Mouse (Mus musculus): ENCODE data around the gene Ccdc114. TPM values are rescaled to one million over a fixed set of nuclear protein-coding genes. Genes with fewer than 3 reads are reported as not detected.
"Not testable (repeated sequence)": the region's sequence is repeated elsewhere in the genome, so short reads cannot be mapped to it uniquely, and the experiment has no call there.

Gene Ccdc114
- under 1 TPM; 0.18 to 0.21 TPM for total RNA-seq (2021)
- long read RNA-seq, experiment 1 = 0 reads
- long read RNA-seq, experiment 2, partial matches to known transcripts = 1 of 1 reads
- long read RNA-seq, experiment 2, other reads (novel, unspliced or antisense) = 0 of 1 reads

DNA sequence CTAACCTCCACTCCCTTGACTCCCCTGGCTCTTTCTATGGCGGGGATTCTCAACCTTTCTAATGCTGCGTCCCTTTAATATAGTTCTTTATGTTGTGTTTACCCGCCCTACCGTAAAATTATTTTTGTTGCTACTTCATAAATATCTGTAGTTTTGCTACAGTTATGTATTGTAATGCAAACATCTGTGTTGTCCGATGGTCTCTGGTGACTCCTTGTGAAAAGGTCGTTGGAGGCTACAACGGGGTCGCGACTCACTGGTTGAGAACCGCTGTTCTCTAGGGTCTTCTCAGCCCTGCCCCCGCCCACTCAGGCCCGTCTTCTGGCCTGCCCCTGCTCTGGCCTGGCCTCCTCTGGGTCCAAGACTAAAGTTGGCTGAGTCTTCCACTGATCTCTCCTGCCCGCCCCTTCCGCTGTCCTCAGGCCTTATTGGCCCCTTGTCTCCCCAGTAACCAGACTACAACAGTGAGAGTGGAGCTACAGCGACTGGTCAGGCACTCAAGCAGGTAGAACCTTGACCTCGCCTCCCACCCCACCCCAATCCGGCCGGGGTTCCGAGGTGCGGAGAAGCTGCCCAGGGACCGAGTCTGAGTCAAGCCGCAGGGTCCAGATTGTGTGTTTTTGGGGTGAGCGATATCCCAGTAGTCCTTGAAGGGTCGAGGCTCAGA lies at the start of gene Ccdc114:
Gene Ccdc114, plus strand, starts transcription at position 311 of the 667 bp plus-strand sequence.
- peak; percentile 78 for DNase-seq (ENCODE audit: low spot score)

DNA sequence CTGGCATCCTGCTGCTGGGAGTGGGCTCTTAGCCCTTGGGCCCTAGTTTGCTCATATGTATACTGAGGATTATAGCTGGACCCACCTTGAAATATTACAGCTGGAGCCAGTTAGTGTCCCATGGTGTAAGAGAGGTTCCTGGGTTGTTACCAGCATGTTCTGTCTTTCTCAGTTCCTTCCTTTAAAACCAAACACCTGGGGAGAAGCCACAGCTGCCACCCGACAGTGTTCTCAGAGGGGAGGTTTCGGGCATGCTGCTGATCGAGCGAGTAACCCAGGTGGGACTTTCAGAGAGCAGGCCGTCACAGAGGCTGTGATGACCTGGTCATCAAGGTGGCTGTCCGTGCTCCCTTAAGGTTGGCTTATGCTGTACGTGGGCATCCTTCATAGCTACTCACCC lies 47.0 kb upstream of the Ccdc114 start:
- DNase-seq (ENCODE audit: low spot score) = no peak

DNA sequence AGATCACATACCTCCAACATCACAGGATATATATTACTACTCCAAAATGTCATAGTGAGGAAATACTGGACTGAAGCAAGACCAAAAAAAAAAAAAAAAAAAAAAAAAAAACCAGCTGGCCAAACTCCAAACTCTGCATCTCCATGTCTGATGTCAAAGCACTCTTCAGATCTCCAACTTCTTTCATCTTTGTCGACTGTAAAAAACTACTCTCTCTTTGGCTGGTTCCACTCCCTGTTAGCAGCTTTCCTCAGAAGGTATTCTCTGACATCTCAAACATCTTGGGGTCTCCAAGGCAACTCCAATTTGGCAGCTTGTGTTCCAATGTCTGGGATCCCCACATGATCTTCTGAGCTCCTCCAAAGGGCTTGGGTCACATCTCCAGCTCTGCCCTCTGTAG lies 45.6 kb upstream of the Ccdc114 start, which contains the start of gene Grin2d:
Gene Grin2d, minus strand, starts transcription at position 101 of the 400 bp plus-strand sequence.
- not testable (repeated sequence) for DNase-seq (ENCODE audit: low spot score)

DNA sequence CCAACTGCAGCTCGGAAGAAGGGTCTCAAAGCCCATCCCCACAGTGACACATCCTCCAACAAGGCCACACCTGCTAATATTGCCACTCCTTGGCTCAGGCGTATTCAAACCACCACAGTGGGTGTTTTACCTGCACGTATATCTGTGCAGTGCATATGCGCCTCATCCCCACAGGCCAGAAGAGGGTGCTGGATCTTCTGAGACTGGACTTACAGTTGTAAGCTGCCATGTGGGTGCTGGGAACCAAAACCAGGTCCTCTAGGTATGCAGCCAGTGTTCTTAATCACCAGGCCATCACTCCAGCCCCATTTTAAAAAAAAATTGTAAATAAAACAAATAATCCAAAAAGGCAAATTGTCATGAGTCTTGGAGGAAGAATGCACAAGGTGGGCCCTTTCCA lies 43.3 kb upstream of the Ccdc114 start:
- no peak for DNase-seq (ENCODE audit: low spot score)

DNA sequence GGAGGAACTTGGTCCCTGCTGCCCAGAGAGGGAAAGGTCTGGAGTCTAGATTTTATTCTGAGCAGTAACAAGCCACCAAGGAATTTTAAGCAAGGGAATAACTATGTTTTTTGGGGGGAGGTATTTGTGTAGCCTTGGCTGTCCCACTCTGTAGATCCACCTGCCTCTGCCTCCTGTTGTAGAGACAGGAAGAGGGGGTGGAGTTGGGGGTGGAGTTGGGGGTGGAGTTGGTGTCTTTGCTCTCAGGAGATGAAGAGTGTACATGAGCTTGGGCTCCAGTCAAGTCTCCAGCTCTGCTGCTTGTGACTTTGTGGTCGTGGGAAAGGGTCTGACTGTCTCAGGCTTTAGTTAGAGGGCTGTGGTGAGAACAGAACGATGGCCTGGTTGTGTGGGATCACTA lies 42.9 kb upstream of the Ccdc114 start:
- no peak for DNase-seq (ENCODE audit: low spot score)

DNA sequence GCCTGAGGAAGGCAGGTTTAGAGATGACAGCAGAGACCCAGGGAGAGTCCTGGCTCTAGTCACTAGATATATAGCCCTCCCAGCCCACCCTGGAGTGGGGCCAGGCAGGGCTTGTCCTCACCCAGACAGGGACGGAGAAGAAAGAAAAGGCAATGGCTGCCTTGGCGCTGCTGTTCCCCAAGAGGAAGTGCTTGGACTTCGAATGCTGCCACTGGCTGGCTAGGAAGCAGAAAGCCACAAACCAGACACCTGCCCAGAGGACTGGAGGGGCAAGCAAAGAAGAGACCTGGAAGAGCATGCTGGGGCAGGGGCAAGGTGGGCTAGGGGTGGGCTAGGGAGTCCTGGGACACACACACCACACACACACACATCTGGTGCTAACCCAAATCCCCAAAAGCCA lies 36.6 kb upstream of the Ccdc114 start:
- no peak for DNase-seq (ENCODE audit: low spot score)

DNA sequence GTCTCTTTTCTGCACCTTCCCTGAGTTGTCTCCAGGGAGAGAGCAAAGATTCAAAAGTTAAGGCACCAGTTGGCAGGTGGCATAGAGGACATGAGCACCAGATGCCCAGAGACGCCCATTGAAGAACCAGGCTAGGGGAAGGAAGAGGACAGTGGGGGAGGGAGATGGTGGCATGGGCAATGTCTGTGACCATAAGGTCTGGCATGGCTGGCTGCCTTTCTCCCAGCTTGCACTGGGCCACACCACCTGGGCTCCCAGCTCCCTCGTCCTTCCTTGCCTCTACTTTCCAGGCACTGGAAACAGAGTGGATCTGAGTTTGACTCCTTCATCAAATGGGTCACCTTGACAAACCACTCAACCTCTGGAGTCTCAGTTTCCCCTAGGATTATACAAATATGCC lies 31.2 kb upstream of the Ccdc114 start:
- DNase-seq (ENCODE audit: low spot score) = no peak

DNA sequence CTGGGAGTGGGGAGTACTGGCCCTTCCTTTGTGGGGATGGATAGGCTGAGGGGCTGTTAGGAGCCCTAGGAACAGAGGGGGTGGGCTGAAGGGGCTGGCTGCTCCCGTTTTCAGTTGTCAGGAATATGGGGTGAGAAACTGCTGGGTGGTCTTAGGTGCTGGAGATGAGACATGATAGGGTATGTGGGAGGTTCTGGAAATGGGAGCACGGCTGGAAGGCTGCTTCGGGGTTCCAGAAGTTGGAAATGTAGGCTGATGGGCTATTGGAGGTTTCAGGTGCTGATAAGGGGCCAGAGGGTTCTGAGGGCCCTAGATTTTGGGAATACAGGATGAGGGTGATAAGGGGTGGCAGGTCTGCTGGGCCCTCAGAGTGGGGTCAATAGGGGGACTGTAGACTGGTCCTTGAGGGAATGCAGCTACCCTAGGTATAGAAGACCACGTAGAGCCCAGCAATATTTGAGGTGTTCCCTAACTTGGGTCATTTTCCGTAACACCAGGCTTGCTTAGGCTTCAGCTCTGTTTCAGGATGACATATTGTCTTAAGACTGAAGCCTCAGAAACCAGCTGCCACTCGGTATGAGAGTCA lies 27.8 kb upstream of the Ccdc114 start:
- DNase-seq (ENCODE audit: low spot score) = no peak

DNA sequence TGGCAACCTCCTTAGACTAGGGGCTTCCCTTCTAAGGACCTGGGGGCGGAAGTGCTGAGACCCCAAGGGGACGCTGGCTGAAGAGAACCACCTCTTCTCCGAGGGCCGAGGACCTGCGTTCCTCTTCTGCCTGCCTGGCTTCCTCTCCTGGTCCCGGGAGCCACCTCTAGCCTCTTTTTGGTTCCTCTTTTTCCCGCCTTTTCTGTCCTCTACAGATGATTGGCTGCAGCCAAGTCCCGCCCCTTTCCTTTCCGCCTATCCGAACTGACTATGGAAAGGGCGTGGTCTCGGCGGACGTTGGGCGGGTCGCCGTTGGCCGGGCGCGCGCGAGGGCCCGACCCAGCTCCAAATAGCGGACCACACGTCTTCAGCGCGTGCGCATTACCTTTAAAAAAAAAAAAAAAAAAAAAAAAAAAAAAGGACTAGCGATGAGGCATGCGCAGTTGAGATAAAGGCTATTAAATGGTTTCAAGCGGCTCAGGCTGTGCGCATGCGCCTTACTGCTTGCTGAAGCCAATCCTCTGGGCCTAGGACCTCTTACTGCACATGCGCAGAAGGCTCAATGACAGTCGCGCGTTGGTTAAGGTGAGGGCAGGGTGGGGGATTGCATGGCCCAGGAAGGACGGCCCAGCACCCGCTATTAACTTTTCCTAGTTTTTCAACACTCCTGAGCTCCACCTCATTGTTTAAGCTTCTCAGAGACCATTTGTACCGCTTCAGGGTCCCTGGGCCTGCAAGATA lies 27.2 kb upstream of the Ccdc114 start, which contains the start of the genes Syngr4 and Tmem143:
Gene Syngr4, minus strand, starts transcription at position 198 of the 741 bp plus-strand sequence.
Gene Tmem143, plus strand, starts transcription at position 425 of the 741 bp plus-strand sequence.
- peak; percentile 98 for DNase-seq (ENCODE audit: low spot score)

DNA sequence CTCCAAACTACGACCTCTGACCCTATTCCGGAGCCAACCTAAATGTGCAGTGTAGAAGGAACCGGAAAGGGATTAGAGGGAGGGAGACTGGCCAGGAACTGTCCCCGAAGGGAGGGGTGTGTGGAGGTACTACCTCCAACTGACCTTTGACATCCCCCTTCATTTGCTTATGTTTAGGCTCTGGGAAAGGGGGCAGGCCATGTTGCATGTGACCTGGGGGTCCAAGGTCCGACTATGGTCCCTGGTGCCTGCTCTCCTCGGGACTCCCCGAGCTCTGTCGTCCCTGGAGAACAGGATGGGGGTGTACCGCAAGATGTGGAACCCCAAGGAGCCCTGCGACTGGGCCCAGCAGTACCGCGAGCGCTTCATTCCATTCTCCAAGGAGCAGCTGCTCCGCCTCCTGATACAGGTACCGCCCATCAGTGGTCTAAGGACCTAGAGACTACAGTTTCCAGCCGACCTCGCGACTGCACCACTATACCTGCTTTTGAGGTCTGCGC lies 26.6 kb upstream of the Ccdc114 start:
- DNase-seq (ENCODE audit: low spot score) = peak; percentile 46

DNA sequence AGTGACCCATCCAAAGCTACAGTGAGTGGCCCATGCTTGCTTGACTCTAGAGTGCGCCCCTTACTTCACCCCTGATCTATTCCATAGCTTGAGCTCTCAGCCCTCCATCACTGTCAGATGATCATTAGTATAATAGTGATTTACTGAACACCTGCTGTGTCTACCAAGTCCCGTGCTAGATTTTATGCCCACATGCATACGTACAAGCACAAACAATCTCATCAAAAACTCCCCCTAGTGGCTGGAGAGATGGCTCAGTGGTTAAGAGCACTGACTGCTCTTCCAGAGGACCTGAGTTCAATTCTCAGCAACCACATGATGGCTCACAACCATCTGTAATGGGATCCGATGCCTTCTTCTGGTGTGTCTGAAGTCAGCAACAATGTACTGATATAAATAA lies 25.7 kb upstream of the Ccdc114 start:
- DNase-seq (ENCODE audit: low spot score) = not testable (repeated sequence)

DNA sequence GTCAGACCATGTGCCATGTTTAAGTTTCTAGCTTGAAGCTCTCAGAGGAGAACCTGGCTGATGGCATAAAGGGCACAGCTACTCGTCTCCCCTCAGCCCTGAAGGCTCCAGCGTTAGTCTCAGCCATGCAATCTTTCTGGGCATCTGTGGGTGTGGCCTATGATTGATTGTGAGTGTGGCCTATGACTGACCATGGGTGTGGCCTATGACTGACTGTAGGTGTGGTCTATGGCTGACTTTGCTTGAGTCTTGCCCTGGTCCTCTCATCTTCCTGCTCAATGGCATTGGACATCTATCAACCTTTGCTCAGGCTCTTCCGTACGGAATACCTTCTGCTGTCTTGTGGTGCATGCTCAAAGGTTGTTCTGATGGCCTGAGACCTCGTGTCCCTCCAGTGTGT lies 22.3 kb upstream of the Ccdc114 start:
- DNase-seq (ENCODE audit: low spot score) = no peak

DNA sequence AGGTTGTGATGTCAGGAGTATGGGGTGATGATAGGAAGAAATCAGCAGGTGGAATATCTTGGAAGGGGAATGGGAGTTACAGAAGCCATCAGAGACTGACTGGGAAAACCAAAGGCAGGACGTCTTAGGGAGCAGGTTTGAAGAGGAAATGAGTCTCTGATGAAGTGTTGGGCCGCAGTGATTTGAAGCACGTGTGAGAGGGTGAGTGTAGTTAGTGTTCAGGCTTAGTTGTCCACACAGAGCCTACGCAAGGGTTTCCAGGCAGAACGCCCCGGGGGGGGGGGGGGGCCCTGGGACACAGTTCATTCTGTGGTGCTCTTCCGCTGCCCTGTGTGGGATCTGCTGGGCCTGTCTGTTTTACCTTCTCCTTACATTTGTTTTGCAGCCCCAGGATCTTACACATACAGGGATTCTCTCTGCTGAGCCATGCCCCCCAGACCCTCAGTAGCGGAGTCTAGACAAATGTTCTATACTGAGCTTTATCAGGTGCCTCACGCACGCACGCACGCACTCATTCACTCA lies 21.3 kb upstream of the Ccdc114 start:
- DNase-seq (ENCODE audit: low spot score) = no peak

DNA sequence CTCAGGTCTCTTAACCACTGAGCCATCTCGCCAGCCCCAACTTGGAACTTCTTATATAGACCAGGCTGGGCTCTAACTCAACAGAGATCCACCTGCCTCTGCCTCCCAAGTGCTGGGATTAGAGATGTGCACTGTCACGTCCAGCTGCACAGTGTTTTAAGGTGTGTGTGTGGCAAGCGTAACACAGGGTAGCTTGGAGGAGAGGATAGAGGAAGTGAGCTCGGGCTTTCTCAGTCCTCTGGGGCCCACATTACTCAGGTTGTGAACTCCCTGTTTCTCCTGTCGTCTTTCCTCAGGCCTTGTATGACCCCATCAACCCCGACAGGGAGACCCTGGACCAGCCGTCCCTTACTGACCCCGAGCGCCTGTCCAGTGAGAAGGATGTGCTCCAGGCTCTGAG lies 17.2 kb upstream of the Ccdc114 start:
- no peak for DNase-seq (ENCODE audit: low spot score)

DNA sequence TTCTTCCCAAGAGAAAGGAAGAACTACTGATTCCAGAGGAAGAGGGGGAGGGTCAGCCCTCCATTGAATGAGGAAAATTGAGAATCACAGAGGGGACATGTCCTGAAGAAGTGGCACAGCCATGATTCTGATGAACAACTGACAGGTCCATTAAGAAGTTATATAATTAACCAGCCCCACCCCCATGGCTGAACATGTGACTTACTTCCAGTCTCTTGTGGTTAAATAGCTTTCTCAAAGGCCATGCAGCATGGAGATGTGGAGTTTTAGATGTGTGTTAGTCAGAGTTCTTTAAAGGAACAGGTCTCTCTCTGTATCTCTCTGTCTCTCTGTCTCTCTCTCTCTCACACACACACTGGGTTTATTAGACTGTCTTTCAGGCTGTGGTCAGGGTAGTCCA lies 15.5 kb upstream of the Ccdc114 start:
- no peak for DNase-seq (ENCODE audit: low spot score)

DNA sequence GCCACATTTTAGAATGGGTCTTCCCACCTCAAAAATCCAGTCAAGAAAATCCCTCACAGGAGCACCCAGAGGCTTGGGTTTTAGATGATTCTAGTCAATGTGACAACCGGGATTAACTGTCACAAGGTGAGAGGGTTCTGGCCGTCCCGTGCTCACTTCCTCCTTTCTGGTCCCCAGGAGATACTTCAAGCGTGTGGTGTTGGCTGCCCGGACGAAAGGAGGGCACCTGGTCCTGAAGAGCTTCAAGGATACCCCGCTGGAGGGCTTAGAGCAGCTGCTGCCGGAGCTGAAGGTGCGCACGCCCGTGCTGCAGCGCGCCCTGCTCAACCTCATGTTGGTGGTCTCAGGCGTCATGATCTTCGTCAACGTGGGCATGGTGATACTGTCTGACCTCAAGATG lies 14.7 kb upstream of the Ccdc114 start:
- no peak for DNase-seq (ENCODE audit: low spot score)

DNA sequence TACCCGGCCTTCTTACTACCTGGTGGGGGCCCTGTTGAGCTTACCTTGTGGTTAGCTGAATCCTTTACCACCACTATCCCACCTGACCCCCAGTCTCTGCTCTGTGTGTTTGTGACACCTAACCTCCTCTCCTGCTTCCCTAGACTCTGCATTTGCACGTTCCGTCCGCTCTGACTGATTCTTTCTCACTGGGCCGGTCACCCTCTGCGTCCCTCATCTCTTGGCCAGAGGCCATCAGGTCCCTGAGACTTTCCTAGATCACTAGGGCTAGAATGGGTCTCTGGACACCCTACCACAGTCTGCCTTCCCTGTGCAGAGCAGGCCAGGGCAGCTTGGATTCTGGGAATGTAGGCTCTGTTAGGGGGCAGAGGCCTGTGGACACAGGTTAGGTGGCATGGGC lies 9.8 kb upstream of the Ccdc114 start:
- DNase-seq (ENCODE audit: low spot score) = no peak

DNA sequence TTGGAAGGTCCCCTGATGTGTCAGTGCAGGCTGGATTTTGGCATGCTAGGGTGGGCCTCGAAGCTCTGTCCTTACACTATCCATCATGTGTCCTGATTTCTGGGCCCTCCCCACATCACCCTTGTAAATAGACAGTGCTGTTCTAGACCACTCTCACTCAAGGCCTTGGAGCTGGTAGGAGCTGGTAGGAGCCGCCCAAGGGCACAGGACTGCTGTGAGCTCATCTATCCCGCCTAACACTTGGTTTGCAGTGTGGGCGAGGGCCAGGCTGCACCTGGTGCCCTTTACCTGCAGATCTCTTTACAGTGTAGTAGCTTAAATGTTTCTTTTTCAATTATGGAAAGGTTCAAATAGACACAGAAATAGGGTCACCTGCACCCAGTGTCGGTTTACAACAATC lies 8.9 kb upstream of the Ccdc114 start:
- no peak for DNase-seq (ENCODE audit: low spot score)

DNA sequence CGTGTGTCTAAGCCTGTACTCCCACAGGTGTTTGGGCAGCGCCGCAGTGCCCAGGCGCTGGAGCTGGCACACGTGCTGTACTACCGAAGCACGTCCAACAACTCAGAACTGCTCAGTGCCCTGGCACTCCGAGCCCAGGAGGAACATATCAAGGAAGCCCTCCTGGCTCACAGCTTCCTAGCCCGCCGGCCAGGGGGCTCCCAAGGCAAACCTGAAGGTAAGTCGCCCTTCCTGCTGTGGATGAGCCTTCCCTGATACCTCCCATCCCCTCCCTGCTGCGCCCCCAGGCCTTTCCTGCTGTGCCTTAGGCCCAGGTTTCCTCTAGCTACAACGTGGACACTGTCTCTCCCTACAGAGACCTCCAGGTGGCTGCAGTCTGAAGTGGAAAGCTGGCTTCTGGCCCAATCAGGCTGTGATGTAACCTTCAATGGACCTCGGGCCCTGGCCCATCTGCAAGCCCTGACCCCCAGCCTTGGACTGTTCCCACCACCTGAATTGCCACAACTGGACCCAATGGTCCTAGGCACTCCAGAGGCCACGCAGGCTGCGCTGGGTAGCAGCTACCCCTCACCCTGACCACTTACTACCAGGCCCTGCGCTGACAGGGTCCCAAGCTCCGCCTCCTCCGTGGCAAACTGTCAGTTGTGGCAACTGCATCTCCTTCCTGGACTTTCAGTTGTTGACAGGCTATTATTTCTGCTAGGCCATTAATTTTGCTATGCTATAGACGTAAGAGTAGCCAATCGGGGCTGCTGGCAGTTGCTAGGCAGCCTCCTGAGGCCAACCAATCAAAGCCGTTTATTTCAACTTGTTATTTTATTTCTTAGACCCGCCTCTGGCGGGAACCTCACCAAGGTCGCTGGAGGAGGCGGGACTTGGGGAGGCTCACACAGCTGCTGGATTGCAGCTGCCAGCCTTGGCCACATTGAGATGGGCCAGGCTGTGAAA lies 7.5 kb upstream of the Ccdc114 start:
- peak; percentile 78 for DNase-seq (ENCODE audit: low spot score)

DNA sequence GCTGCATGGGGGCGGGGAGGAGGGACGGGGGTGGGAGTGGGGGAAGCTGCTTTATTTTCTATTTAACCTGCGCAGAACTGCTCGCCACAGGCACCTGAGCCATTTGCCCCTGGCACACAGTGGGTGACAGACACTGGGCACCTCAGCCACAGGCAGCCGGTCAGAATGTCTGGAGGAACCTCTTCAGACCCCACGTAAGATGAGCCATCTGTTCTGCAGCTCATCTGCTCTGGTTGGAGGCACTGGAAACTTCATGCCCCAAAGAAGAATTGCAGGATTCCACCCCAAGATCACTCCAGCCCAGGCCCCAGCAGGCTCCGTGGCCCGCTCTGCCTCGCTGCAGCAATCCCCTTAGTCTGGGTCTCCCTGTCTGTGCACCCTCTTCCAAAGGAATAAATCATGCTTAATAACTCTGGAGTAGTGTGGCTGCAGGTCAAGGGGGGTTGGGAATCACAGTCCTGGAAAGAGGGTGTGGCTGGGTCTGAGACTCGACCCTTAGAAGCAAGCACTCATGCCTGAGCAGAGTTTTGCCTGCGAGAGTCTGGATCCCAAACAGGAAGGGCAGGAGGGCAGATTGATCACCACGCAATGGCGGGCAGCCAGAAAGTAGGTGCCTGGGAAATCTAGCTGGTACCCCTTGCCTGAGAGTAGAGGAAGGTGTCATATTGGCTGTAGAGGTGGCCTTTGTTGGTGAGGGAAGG lies 6.7 kb upstream of the Ccdc114 start:
- DNase-seq (ENCODE audit: low spot score) = no peak
